Mouse (Mus musculus): ENCODE measurements at regions not wholly inside any gene's neighbourhood (a gene's known extent, or its start where the extent isn't known, plus 50 kb on each side); places are given as distances from the start of the nearest gene placed in this dataset.

DNA sequence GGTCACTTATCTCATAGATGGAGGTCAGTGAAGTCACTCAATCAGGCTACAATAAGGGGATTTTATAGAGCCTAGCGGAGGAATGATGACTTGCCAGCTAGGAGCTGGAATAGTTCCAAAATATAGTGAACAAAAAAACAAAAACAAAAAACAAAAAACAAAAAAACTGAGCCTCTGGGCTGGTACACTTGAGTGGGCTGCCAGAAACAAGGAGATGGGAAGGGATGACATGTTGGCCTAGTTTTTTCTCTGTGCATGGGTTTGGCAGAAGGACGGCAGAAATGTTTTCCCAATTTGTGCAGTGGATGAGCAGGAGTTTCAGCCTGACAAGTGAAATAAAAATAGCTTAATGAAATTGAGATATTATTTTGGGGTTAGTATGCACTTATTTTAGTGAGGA is 57.6 kb upstream of the Manea start:
- Histone ChIP-seq H3K4me3 (replicated peaks; ENCODE audit: low read depth, low read length) (no peak overlapping the region), H3K4me1 (replicated peaks; ENCODE audit: insufficient read depth, low read length) (no peaks in the 10 kb centered on the region), H3K27ac (no peak overlapping the region), H3K27me3 (ENCODE audit: insufficient read depth, low read length) (no peaks in the 10 kb centered on the region), H3K9ac (ENCODE audit: low read depth, low read length) (no peak overlapping the region), H3K9me3 (replicated peaks; ENCODE audit: low read length) (no peaks in the 10 kb centered on the region), H3K4me2 (ENCODE audit: low read length) (no peak overlapping the region), H3K36me3 (ENCODE audit: insufficient read depth, low read length) (no peaks in the 10 kb centered on the region)
- ATAC-seq (replicated peaks; ENCODE audit: low FRiP score, low read depth) (no peak), DNase-seq (ENCODE audit: low spot score) (no peak)
- 81% methylated on average over 2 of the region's 2 CpGs for WGBS
- no peak for TF ChIP-seq CTCF (IDR thresholded peaks at IDR 0.05; ENCODE audit: low read depth)

DNA sequence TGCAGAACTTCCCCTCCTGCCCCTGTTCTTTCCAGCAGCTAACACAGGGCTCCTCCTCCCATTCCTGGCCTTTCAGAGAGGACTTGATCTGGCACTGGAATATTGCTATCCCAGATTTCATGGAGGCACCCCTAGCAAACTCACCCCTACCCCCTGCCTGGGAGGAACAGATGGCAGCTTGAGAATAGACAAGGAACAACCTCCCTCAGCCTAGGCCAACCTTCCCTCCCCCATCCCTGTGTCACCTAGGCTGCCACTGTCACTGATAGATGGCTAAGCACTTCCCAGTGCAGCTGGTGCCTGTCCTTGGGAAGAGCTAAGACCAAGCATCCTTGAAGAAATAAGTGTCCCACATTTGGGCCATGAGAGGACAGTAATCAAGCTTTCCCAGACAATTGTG is 55.5 kb upstream of the Manea start:
- no peak for ATAC-seq (replicated peaks; ENCODE audit: low FRiP score, low read depth)

More for the DNA sequence above, 55.5 kb upstream of the Manea start:
- no peak overlapping the region for H3K27ac ChIP-seq
- H3K4me2 ChIP-seq (ENCODE audit: low read length), result no peak overlapping the region
- H3K9me3 ChIP-seq (replicated peaks; ENCODE audit: low read length), result no peaks in the 10 kb centered on the region
- H3K4me3 ChIP-seq (replicated peaks; ENCODE audit: low read depth, low read length), result no peak overlapping the region
- DNase-seq (ENCODE audit: low spot score), result no peak
- no peaks in the 10 kb centered on the region for H3K4me1 ChIP-seq (replicated peaks; ENCODE audit: insufficient read depth, low read length)
- no peak for TF ChIP-seq CTCF (IDR thresholded peaks at IDR 0.05; ENCODE audit: low read depth)
- no peaks in the 10 kb centered on the region for H3K27me3 ChIP-seq (ENCODE audit: insufficient read depth, low read length)
- H3K9ac ChIP-seq (ENCODE audit: low read depth, low read length), result no peak overlapping the region
- no peaks in the 10 kb centered on the region for H3K36me3 ChIP-seq (ENCODE audit: insufficient read depth, low read length)

Measured in kidney, postnatal 0 days (tissue).